Mouse (Mus musculus): ENCODE data around the gene Peg3.

- TF ChIP-seq EP300 (IDR thresholded peaks at IDR 0.05; ENCODE audit: low read depth) (no peak), CTCF (IDR thresholded peaks at IDR 0.05; ENCODE audit: low read depth) (no peak)
Observed at GRCm38 (mm10) chr7:6730801-6731200, 570 bp upstream of the Peg3 start.
